Mouse (Mus musculus): Measurements from ENCODE around the gene Vmn1r83. TPM values are rescaled to one million over a fixed set of nuclear protein-coding genes. Genes with fewer than 3 reads are reported as not detected.

Vmn1r83 gene
- not detected in 2 replicates for polyA plus RNA-seq (2015; fragmentation: Nextera tagmentation; extraction: Ambion mirVana)

GRCm38 (mm10) chr7:12329381-12329780 is at the start of gene Vmn1r83:
Vmn1r83 (minus strand) TSS chr7:12329481.
- Histone ChIP-seq H3K4me3 (ENCODE audit: low read depth, low read length) (no peak within 1 kb of the TSS), H3K4me1 (ENCODE audit: control insufficient read depth, low read depth, low read length) (no peaks in the 10 kb centered on the region), H3K9me3 (replicated peaks; ENCODE audit: control insufficient read depth, low read length) (no peaks in the 10 kb centered on the region), H3K9ac (ENCODE audit: low read depth, low read length) (no peak within 1 kb of the TSS), H3K27me3 (ENCODE audit: control insufficient read depth, insufficient read depth, low read depth, low read length) (no peaks in the 10 kb centered on the region), H3K4me2 (ENCODE audit: low read depth, low read length) (no peak within 1 kb of the TSS), H3K36me3 (ENCODE audit: control insufficient read depth, insufficient read depth) (no peaks in the 10 kb centered on the region), H3K27ac (ENCODE audit: low read length) (no peak within 1 kb of the TSS)
- ATAC-seq (ENCODE audit: low read depth): no peak
- 58% methylated on average over 2 of the region's 2 CpGs for WGBS (ENCODE audit: insufficient replicate concordance)

GRCm38 (mm10) chr7:12369173-12369572 is 39.9 kb upstream of the Vmn1r83 start, which contains the start of gene Vmn1r84:
Vmn1r84 (minus strand) TSS chr7:12369273.
- WGBS (ENCODE audit: insufficient replicate concordance): 27% methylated on average over 1 of the region's 1 CpGs
- Histone ChIP-seq H3K4me3 (ENCODE audit: low read depth, low read length) (no peak within 1 kb of the TSS), H3K4me2 (ENCODE audit: low read depth, low read length) (no peak within 1 kb of the TSS), H3K27me3 (ENCODE audit: control insufficient read depth, insufficient read depth, low read depth, low read length) (no peaks in the 10 kb centered on the region), H3K4me1 (ENCODE audit: control insufficient read depth, low read depth, low read length) (no peaks in the 10 kb centered on the region), H3K36me3 (ENCODE audit: control insufficient read depth, insufficient read depth) (no peaks in the 10 kb centered on the region), H3K9ac (ENCODE audit: low read depth, low read length) (no peak within 1 kb of the TSS), H3K9me3 (replicated peaks; ENCODE audit: control insufficient read depth, low read length) (no peaks in the 10 kb centered on the region), H3K27ac (ENCODE audit: low read length) (no peak within 1 kb of the TSS)
- ATAC-seq (ENCODE audit: low read depth): no peak

- Histone ChIP-seq H3K4me2 (ENCODE audit: low read depth, low read length) (no peak within 1 kb of the TSS), H3K4me3 (ENCODE audit: low read depth, low read length) (no peak within 1 kb of the TSS), H3K27ac (ENCODE audit: low read length) (no peak within 1 kb of the TSS), H3K9ac (ENCODE audit: low read depth, low read length) (no peak within 1 kb of the TSS), H3K36me3 (ENCODE audit: control insufficient read depth, insufficient read depth) (no peaks in the 10 kb centered on the region), H3K27me3 (ENCODE audit: control insufficient read depth, insufficient read depth, low read depth, low read length) (no peaks in the 10 kb centered on the region), H3K4me1 (ENCODE audit: control insufficient read depth, low read depth, low read length) (no peaks in the 10 kb centered on the region), H3K9me3 (replicated peaks; ENCODE audit: control insufficient read depth, low read length) (no peaks in the 10 kb centered on the region)
- no peak for ATAC-seq (ENCODE audit: low read depth)
- 35% methylated on average over 2 of the region's 2 CpGs for WGBS (ENCODE audit: insufficient replicate concordance)
Measured at GRCm38 (mm10) chr7:12300130-12300529, 29.2 kb downstream of the Vmn1r83 start, which contains the start of gene Vmn1r82. Vmn1r82 (plus strand) TSS chr7:12300430.

Small RNA genes lying within 50 kb of the gene (microRNA-seq; reads per million reads assigned to microRNA genes)
- gene Gm23521: not detected

Other genes with a start within 250 kb of the Vmn1r83 start
- gene Vmn1r78, start 179.2 kb downstream of the Vmn1r83 start, polyA plus RNA-seq (2015; fragmentation: Nextera tagmentation; extraction: Ambion mirVana): not detected in 2 replicates
- not detected in 2 replicates for gene Vmn1r79, start 158.2 kb downstream of the Vmn1r83 start, polyA plus RNA-seq (2015; fragmentation: Nextera tagmentation; extraction: Ambion mirVana)
- not detected in 2 replicates for gene Vmn1r80, start 140.2 kb downstream of the Vmn1r83 start, polyA plus RNA-seq (2015; fragmentation: Nextera tagmentation; extraction: Ambion mirVana)
- gene Vmn1r81, start 61.2 kb downstream of the Vmn1r83 start, polyA plus RNA-seq (2015; fragmentation: Nextera tagmentation; extraction: Ambion mirVana): not detected in 2 replicates
- gene Vmn1r82, start 29.1 kb downstream of the Vmn1r83 start, polyA plus RNA-seq (2015; fragmentation: Nextera tagmentation; extraction: Ambion mirVana): not detected in 2 replicates
- not detected in 2 replicates for gene Vmn1r84, start 39.8 kb upstream of the Vmn1r83 start, polyA plus RNA-seq (2015; fragmentation: Nextera tagmentation; extraction: Ambion mirVana)
- gene Zfp551, start 93.3 kb upstream of the Vmn1r83 start, polyA plus RNA-seq (2015; fragmentation: Nextera tagmentation; extraction: Ambion mirVana): 0.54 and 0.72 TPM in 2 replicates
- gene Zfp606, start 148.8 kb upstream of the Vmn1r83 start, polyA plus RNA-seq (2015; fragmentation: Nextera tagmentation; extraction: Ambion mirVana): 3.1 and 3.2 TPM in 2 replicates
- not detected in 2 replicates for gene 2900092C05Rik, start 183.0 kb upstream of the Vmn1r83 start, polyA plus RNA-seq (2015; fragmentation: Nextera tagmentation; extraction: Ambion mirVana)